9 mouse cellular contexts compared by ENCODE assay signal in genomic region chr12:70714281-70714679, GRCm38 (mm10).
DNase-seq lines count a peak whose midpoint lies in the region; ATAC-seq and TF ChIP-seq lines count a peak whose summit lies in the region.
"Had no signal": no experiment of that assay in that cellular context is flagged by ENCODE, and none has a peak within 500 bp of the region (broad histone marks: within the 10 kb centered on the region; RNA-seq: fewer than 3 reads in every experiment).

No protein-coding gene starts in this region.

- no peak for TF ChIP-seq CTCF in lung, postnatal 0 days (IDR thresholded peaks at IDR 0.05)

- TF ChIP-seq EP300 in lung, postnatal 0 days (IDR thresholded peaks at IDR 0.05): no peak

- H3K9me3 ChIP-seq in lung, postnatal 0 days (ENCODE audit: low read length): no peaks in the 10 kb centered on the region
- no peaks in the 10 kb centered on the region for H3K9me3 ChIP-seq in embryonic facial prominence, embryonic 15.5 days (replicated peaks)

- no peak overlapping the region for H3K4me3 ChIP-seq in lung, postnatal 0 days (ENCODE audit: low read depth, low read length)
- H3K4me3 ChIP-seq in embryonic facial prominence, embryonic 15.5 days (replicated peaks): no peak overlapping the region

- peak; percentile 49; the same call in 1 of the 2 replicates for ATAC-seq in lung, postnatal 0 days
- no peak for ATAC-seq in embryonic facial prominence, embryonic 15.5 days (ENCODE audit: insufficient number of reproducible peaks, low FRiP score, low TSS enrichment, low read depth)
- ATAC-seq: intestine, postnatal 0 days had no signal

- H3K4me1 ChIP-seq in lung, postnatal 0 days (ENCODE audit: insufficient read depth, low read depth, low read length): peaks cover 17% of the 10 kb centered on the region
- peaks cover 30% of the 10 kb centered on the region for H3K4me1 ChIP-seq in embryonic facial prominence, embryonic 15.5 days

- H3K27ac ChIP-seq in lung, postnatal 0 days (ENCODE audit: low read length): peak overlapping the region; percentile 32; the same call in 1 of the 2 replicates
- H3K27ac ChIP-seq in embryonic facial prominence, embryonic 15.5 days (replicated peaks): no peak overlapping the region

- 66% methylated on average over 10 of the region's 11 CpGs for WGBS in lung, postnatal 0 days
- WGBS in embryonic facial prominence, embryonic 15.5 days: 37% methylated on average over 11 of the region's 11 CpGs

- no peak overlapping the region for H3K4me2 ChIP-seq in lung, postnatal 0 days (replicated peaks; ENCODE audit: low read depth, low read length)
- H3K4me2 ChIP-seq in embryonic facial prominence, embryonic 15.5 days (replicated peaks): 0 out of 2 replicates have a peak overlapping the region, but pooled peaks have one; percentile 0

- H3K27me3 ChIP-seq in lung, postnatal 0 days (replicated peaks; ENCODE audit: insufficient read depth, low read length): no peaks in the 10 kb centered on the region
- H3K27me3 ChIP-seq in embryonic facial prominence, embryonic 15.5 days: no peaks in the 10 kb centered on the region

- H3K36me3 ChIP-seq in lung, postnatal 0 days (ENCODE audit: insufficient read depth, low read length): no peaks in the 10 kb centered on the region
- no peaks in the 10 kb centered on the region for H3K36me3 ChIP-seq in embryonic facial prominence, embryonic 15.5 days

- DNase-seq in lung, postnatal 0 days (ENCODE audit: low spot score): peak; percentile 28
- no peak for DNase-seq in lung, postnatal 14 days
- DNase-seq in left cerebral cortex, adult 18-20 months (ENCODE audit: low spot score in 2 of 2): peak; percentile 79 to 88
- DNase-seq in right cerebral cortex, postnatal 25 days: peak; percentile 54
- no peak for DNase-seq in kidney, postnatal 4 days
- no peak for DNase-seq in cerebellum, postnatal 36 days
- DNase-seq: spleen, adult 18-20 months had no signal

- H3K9ac ChIP-seq in lung, postnatal 0 days (replicated peaks; ENCODE audit: low read depth): no peak overlapping the region
- no peak overlapping the region for H3K9ac ChIP-seq in embryonic facial prominence, embryonic 15.5 days

Comparison
In these comparisons a context has a peak if more than half of its experiments do, and no peak if none do; other contexts are left out.
1. DNase-seq: peak in lung, postnatal 0 days (single experiment), left cerebral cortex, adult 18-20 months (2 of 2) and right cerebral cortex, postnatal 25 days (single experiment); none in lung, postnatal 14 days (single experiment), kidney, postnatal 4 days (0 of 2) and cerebellum, postnatal 36 days (0 of 2).